Mouse (Mus musculus) liver, embryonic 16.5 days (tissue): ENCODE data around the gene Dirc2. TPM values are rescaled to one million over a fixed set of nuclear protein-coding genes. Genes with fewer than 3 reads are reported as not detected.
A peak's percentile ranks its signal among the peaks of the same experiment; 100 is the strongest.

ENCODE experiments used
- ATAC-seq: fragments of 200-750 bp; cut with Nextera tagmentation; 2 replicates; pipeline ENCODE4 v1.8.0; 2017; ENCODE audit warnings: low read depth, mild to moderate bottlenecking, moderate number of reproducible peaks, moderate library complexity
- H3K27ac ChIP-seq: fragments of 300-500 bp; sonication (generic); 2 replicates; pipeline ENCODE4 v1.5.1; 2014; ENCODE audit warnings: mild to moderate bottlenecking, low read length
- H3K27me3 ChIP-seq: fragments of 300-500 bp; sonication (generic); 2 replicates; pipeline ENCODE4 v1.6.1; 2014; ENCODE audit warnings: low read depth, low read length, mixed read lengths; ENCODE audit not compliant: control insufficient read depth, insufficient read depth
- H3K36me3 ChIP-seq: fragments of 300-500 bp; sonication (generic); 2 replicates; pipeline ENCODE4 v1.6.1; 2014; ENCODE audit warnings: mild to moderate bottlenecking; ENCODE audit not compliant: control insufficient read depth, insufficient read depth
- H3K4me1 ChIP-seq: fragments of 300-500 bp; sonication (generic); 2 replicates; pipeline ENCODE4 v1.6.1; 2014; ENCODE audit warnings: low read depth, low read length, mixed read lengths; ENCODE audit not compliant: control insufficient read depth
- H3K4me2 ChIP-seq: fragments of 300-500 bp; sonication (generic); 2 replicates; pipeline ENCODE4 v1.6.1; 2014; ENCODE audit warnings: low read depth, low read length, mixed read lengths
- H3K4me3 ChIP-seq: fragments of 300-500 bp; sonication (generic); 2 replicates; pipeline ENCODE4 v1.5.1; 2014; ENCODE audit warnings: low read depth, mild to moderate bottlenecking, low read length
- H3K9ac ChIP-seq: fragments of 300-500 bp; sonication (generic); 2 replicates; pipeline ENCODE4 v1.6.1; 2014; ENCODE audit warnings: low read depth, low read length
- H3K9me3 ChIP-seq: fragments of 300-500 bp; sonication (generic); replicated peaks from 2 replicates; pipeline ENCODE4 v1.6.1; 2016; ENCODE audit warnings: low read length; ENCODE audit not compliant: control insufficient read depth
- WGBS: fragments of 180-500 bp; shearing (Covaris S2); extraction: QIAGEN DNeasy Blood & Tissue Kit; methylation state at CpG from one replicate; pipeline ENCODE4 v1.1.7; 2014; ENCODE audit not compliant: insufficient replicate concordance; 5-methylcytosine and 5-hydroxymethylcytosine counted together
- polyA plus RNA-seq: library from polyadenylated mRNA; unstranded; fragments of >200 nt; fragmentation: Nextera tagmentation; extraction: Ambion mirVana; gene quantifications from 2 replicates; pipeline ENCODE4 v1.2.1, GENCODE M21; 2015

Dirc2 gene
- polyA plus RNA-seq, 1 experiment from 2014 or later: 4.4 TPM

- H3K27me3 ChIP-seq: no peaks in the 10 kb centered on the region
- 75% methylated on average over 3 of the region's 3 CpGs for WGBS
- H3K4me1 ChIP-seq: peaks cover 61% of the 10 kb centered on the region
- H3K9ac ChIP-seq: no peak overlapping the region
- no peak for ATAC-seq
- no peaks in the 10 kb centered on the region for H3K9me3 ChIP-seq
- no peak overlapping the region for H3K4me2 ChIP-seq
- no peak overlapping the region for H3K27ac ChIP-seq
- no peaks in the 10 kb centered on the region for H3K36me3 ChIP-seq
- H3K4me3 ChIP-seq: no peak overlapping the region
Measured at GRCm38 (mm10) chr16:35766366-35766765, 2.8 kb downstream of the Dirc2 start.

GRCm38 (mm10) chr16:35765449-35765848 lies 3.7 kb downstream of the Dirc2 start:
- H3K36me3 ChIP-seq: no peaks in the 10 kb centered on the region
- H3K9me3 ChIP-seq: no peaks in the 10 kb centered on the region
- no peak overlapping the region for H3K4me2 ChIP-seq
- peaks cover 57% of the 10 kb centered on the region for H3K4me1 ChIP-seq
- H3K4me3 ChIP-seq: no peak overlapping the region
- no peaks in the 10 kb centered on the region for H3K27me3 ChIP-seq
- no peak for ATAC-seq
- WGBS: 29% methylated on average over 2 of the region's 2 CpGs
- H3K27ac ChIP-seq: peak overlapping the region; percentile 52
- no peak overlapping the region for H3K9ac ChIP-seq

GRCm38 (mm10) chr16:35764941-35765340 lies 4.2 kb downstream of the Dirc2 start:
- no peak overlapping the region for H3K4me3 ChIP-seq
- H3K9ac ChIP-seq: peak overlapping the region; percentile 36
- H3K27ac ChIP-seq: peak overlapping the region; percentile 75
- no peaks in the 10 kb centered on the region for H3K36me3 ChIP-seq
- ATAC-seq: no peak
- no peaks in the 10 kb centered on the region for H3K27me3 ChIP-seq
- peak overlapping the region; percentile 24; the same call in 1 of the 2 replicates for H3K4me2 ChIP-seq
- H3K4me1 ChIP-seq: peaks cover 59% of the 10 kb centered on the region
- no peaks in the 10 kb centered on the region for H3K9me3 ChIP-seq
- WGBS: 38% methylated on average over 1 of the region's 1 CpGs

GRCm38 (mm10) chr16:35763590-35764296 lies 5.4 kb downstream of the Dirc2 start:
- Histone ChIP-seq H3K9me3 (no peaks in the 10 kb centered on the region), H3K4me2 (peak overlapping the region; percentile 69), H3K27me3 (no peaks in the 10 kb centered on the region), H3K27ac (peak overlapping the region; percentile 95), H3K36me3 (no peaks in the 10 kb centered on the region), H3K9ac (peak overlapping the region; percentile 54), H3K4me3 (peak overlapping the region; percentile 44), H3K4me1 (peaks cover 62% of the 10 kb centered on the region)
- WGBS: 13% methylated on average over 11 of the region's 11 CpGs
- peak; percentile 91 for ATAC-seq

GRCm38 (mm10) chr16:35759401-35759800 lies 9.8 kb downstream of the Dirc2 start:
- Histone ChIP-seq H3K27ac (no peak overlapping the region), H3K4me1 (peaks cover 46% of the 10 kb centered on the region), H3K4me3 (no peak overlapping the region), H3K27me3 (no peaks in the 10 kb centered on the region), H3K4me2 (no peak overlapping the region), H3K9me3 (no peaks in the 10 kb centered on the region), H3K9ac (no peak overlapping the region), H3K36me3 (no peaks in the 10 kb centered on the region)
- ATAC-seq: no peak
- 54% methylated on average over 5 of the region's 5 CpGs for WGBS

GRCm38 (mm10) chr16:35756697-35757096 lies 12.5 kb downstream of the Dirc2 start:
- 0 out of 2 replicates have a peak, but pooled peaks have one; percentile 43 for ATAC-seq
- 59% methylated on average over 9 of the region's 9 CpGs for WGBS
- H3K9ac ChIP-seq: no peak overlapping the region
- no peaks in the 10 kb centered on the region for H3K9me3 ChIP-seq
- H3K4me2 ChIP-seq: no peak overlapping the region
- peaks cover 26% of the 10 kb centered on the region for H3K4me1 ChIP-seq
- H3K27ac ChIP-seq: peak overlapping the region; percentile 41; the same call in 1 of the 2 replicates
- no peaks in the 10 kb centered on the region for H3K36me3 ChIP-seq
- H3K27me3 ChIP-seq: no peaks in the 10 kb centered on the region
- no peak overlapping the region for H3K4me3 ChIP-seq

- peak; percentile 74; the same call in 1 of the 2 replicates for ATAC-seq
- 49% methylated on average over 6 of the region's 6 CpGs for WGBS
- Histone ChIP-seq H3K9me3 (no peaks in the 10 kb centered on the region), H3K27ac (peak overlapping the region; percentile 11; the same call in 1 of the 2 replicates), H3K36me3 (no peaks in the 10 kb centered on the region), H3K4me3 (no peak overlapping the region), H3K4me1 (peaks cover 26% of the 10 kb centered on the region), H3K4me2 (peak overlapping the region; percentile 18), H3K27me3 (no peaks in the 10 kb centered on the region), H3K9ac (no peak overlapping the region)
Measured at GRCm38 (mm10) chr16:35755502-35756334, 13.4 kb downstream of the Dirc2 start.

- Histone ChIP-seq H3K9me3 (no peaks in the 10 kb centered on the region), H3K36me3 (no peaks in the 10 kb centered on the region), H3K27me3 (no peaks in the 10 kb centered on the region), H3K27ac (no peak overlapping the region), H3K9ac (no peak overlapping the region), H3K4me3 (no peak overlapping the region), H3K4me1 (peaks cover 18% of the 10 kb centered on the region), H3K4me2 (no peak overlapping the region)
- ATAC-seq: no peak
- WGBS: 84% methylated on average over 5 of the region's 5 CpGs
Measured at GRCm38 (mm10) chr16:35753926-35754325, 15.2 kb downstream of the Dirc2 start.

GRCm38 (mm10) chr16:35751841-35752240 lies 17.3 kb downstream of the Dirc2 start:
- no peak for ATAC-seq
- no peaks in the 10 kb centered on the region for H3K9me3 ChIP-seq
- H3K36me3 ChIP-seq: no peaks in the 10 kb centered on the region
- WGBS: 83% methylated on average over 4 of the region's 4 CpGs
- H3K27ac ChIP-seq: no peak overlapping the region
- no peak overlapping the region for H3K9ac ChIP-seq
- H3K4me3 ChIP-seq: no peak overlapping the region
- H3K4me1 ChIP-seq: peaks cover 16% of the 10 kb centered on the region
- H3K27me3 ChIP-seq: no peaks in the 10 kb centered on the region
- no peak overlapping the region for H3K4me2 ChIP-seq
